Mouse (Mus musculus) heart, embryonic 14.5 days (tissue): ENCODE data around the gene Myo1a. TPM values are rescaled to one million over a fixed set of nuclear protein-coding genes. Genes with fewer than 3 reads are reported as not detected.
"Not testable (repeated sequence)": the region's sequence is repeated elsewhere in the genome, so short reads cannot be mapped to it uniquely, and the experiment has no call there.

Experiments used
- ATAC-seq: fragments of 200-750 bp; cut with Nextera tagmentation; 2 replicates; pipeline ENCODE4 v1.8.0; 2017; ENCODE audit warnings: low read depth, moderate TSS enrichment; ENCODE audit not compliant: insufficient number of reproducible peaks, insufficient read depth, low FRiP score
- H3K27ac ChIP-seq, 2 experiments: fragments of 200-500 bp in 1 of 2; fragments of 300-500 bp in 1 of 2; sonication (generic) in 1 of 2; replicated peaks in 1 of 2; 2 replicates each; pipeline ENCODE4 v1.5.1; 2012 to 2014; ENCODE audit warnings: low read depth in 2 of 2, low read length in 2 of 2, control low read depth in 1 of 2, mild to moderate bottlenecking in 1 of 2, mixed read lengths in 1 of 2; ENCODE audit not compliant: control insufficient read depth in 1 of 2, insufficient read depth in 1 of 2
- H3K27me3 ChIP-seq: fragments of 300-500 bp; sonication (generic); 2 replicates; pipeline ENCODE4 v1.6.1; 2014; ENCODE audit warnings: mild to moderate bottlenecking, low read length, control low read depth; ENCODE audit not compliant: control insufficient read depth, insufficient read depth
- H3K36me3 ChIP-seq: fragments of 300-500 bp; sonication (generic); 2 replicates; pipeline ENCODE4 v1.6.1; 2014; ENCODE audit warnings: mild to moderate bottlenecking, control low read depth, low read length, mixed read lengths; ENCODE audit not compliant: control insufficient read depth, insufficient read depth
- H3K4me1 ChIP-seq, 2 experiments: fragments of 200-500 bp in 1 of 2; fragments of 300-500 bp in 1 of 2; sonication (generic) in 1 of 2; 2 replicates each; pipeline ENCODE4 v1.6.1; 2012 to 2014; ENCODE audit warnings: low read length in 2 of 2, control low read depth in 1 of 2, mixed read lengths in 1 of 2; ENCODE audit not compliant: control insufficient read depth in 2 of 2, insufficient read depth in 2 of 2
- H3K4me2 ChIP-seq: fragments of 300-500 bp; sonication (generic); 2 replicates; pipeline ENCODE4 v1.6.1; 2014; ENCODE audit warnings: mild to moderate bottlenecking, low read length
- H3K4me3 ChIP-seq, 2 experiments: fragments of 200-500 bp in 1 of 2; fragments of 300-500 bp in 1 of 2; sonication (generic) in 1 of 2; 2 replicates each; pipeline ENCODE4 v1.5.1; 2012 to 2014; ENCODE audit warnings: low read length in 2 of 2, mild to moderate bottlenecking in 2 of 2, control low read depth in 1 of 2, low read depth in 1 of 2, moderate library complexity in 1 of 2; ENCODE audit not compliant: control insufficient read depth in 1 of 2, insufficient read depth in 1 of 2
- H3K9ac ChIP-seq: fragments of 300-500 bp; sonication (generic); 2 replicates; pipeline ENCODE4 v1.6.1; 2014; ENCODE audit warnings: mild to moderate bottlenecking, low read length
- H3K9me3 ChIP-seq: fragments of 300-500 bp; sonication (generic); 2 replicates; pipeline ENCODE4 v1.6.1; 2016; ENCODE audit warnings: low read length, control low read depth; ENCODE audit not compliant: control insufficient read depth
- WGBS: fragments of 180-500 bp; shearing (Covaris S2); extraction: QIAGEN DNeasy Blood & Tissue Kit; methylation state at CpG from one replicate; pipeline ENCODE4 v1.1.7; 2014; 5-methylcytosine and 5-hydroxymethylcytosine counted together
- polyA plus RNA-seq: library from polyadenylated mRNA; unstranded; fragments of >200 nt; fragmentation: Nextera tagmentation; extraction: Ambion mirVana; gene quantifications from 2 replicates; pipeline ENCODE4 v1.2.1, GENCODE M21; 2014

Myo1a gene
- 0.12 TPM in 1 of 2 replicates, not detected in the other for polyA plus RNA-seq

GRCm38 (mm10) chr10:127704766-127705220 is at the start of gene Myo1a:
Myo1a (plus strand) TSS chr10:127705170.
- Histone ChIP-seq H3K27ac (no peak within 1 kb of the TSS), H3K27me3 (no peaks in the 10 kb centered on the region; the same call in 1 of the 2 replicates), H3K9ac (no peak within 1 kb of the TSS), H3K9me3 (no peaks in the 10 kb centered on the region), H3K36me3 (peaks cover 1% of the 10 kb centered on the region; the same call in 1 of the 2 replicates), H3K4me1 (peaks cover 8 to 11% of the 10 kb centered on the region in 2 experiments), H3K4me2 (no peak within 1 kb of the TSS), H3K4me3 (no peak within 1 kb of the TSS)
- 54% methylated on average over 2 of the region's 2 CpGs for WGBS
- no peak for ATAC-seq

- H3K9ac ChIP-seq, H3K27me3 ChIP-seq, H3K27ac ChIP-seq, H3K9me3 ChIP-seq, ATAC-seq, H3K4me3 ChIP-seq, H3K4me2 ChIP-seq: not testable (repeated sequence)
- H3K4me1 ChIP-seq, result peaks cover 12 to 20% of the 10 kb centered on the region in 2 experiments
- H3K36me3 ChIP-seq, result peaks cover 82% of the 10 kb centered on the region
- 59% methylated on average over 6 of the region's 6 CpGs for WGBS
These were observed 47.4 kb upstream of the Myo1a start for GRCm38 (mm10) chr10:127657617-127658016.

DNA sequence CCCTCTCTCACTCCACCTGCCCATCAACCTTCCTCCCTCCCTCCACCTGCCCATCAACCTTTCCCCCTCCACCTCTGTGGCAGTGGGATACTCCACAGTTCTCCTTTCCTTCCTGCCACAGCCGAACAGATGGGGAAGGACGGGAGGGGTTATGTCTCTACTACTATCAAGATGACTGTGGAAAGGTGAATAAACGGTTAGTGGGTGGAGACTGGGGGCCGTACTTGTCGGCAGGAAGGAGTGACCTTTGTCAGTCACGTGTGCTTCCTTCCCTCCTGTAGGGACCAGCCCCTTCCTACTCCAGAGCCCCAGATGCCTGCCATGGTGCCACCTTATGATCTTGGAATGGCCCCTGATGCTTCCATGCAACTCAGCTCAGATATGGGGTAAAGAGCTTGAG is 46.9 kb upstream of the Myo1a start:
- Histone ChIP-seq H3K9ac (no peak overlapping the region), H3K27me3 (no peaks in the 10 kb centered on the region), H3K36me3 (peaks cover 82% of the 10 kb centered on the region), H3K9me3 (no peaks in the 10 kb centered on the region), H3K4me2 (no peak overlapping the region), H3K27ac (no peak overlapping the region), H3K4me3 (no peak overlapping the region), H3K4me1 (peaks cover 16 to 25% of the 10 kb centered on the region in 2 experiments)
- no peak for ATAC-seq
- 20% methylated on average over 6 of the region's 6 CpGs for WGBS

GRCm38 (mm10) chr10:127659551-127659950 is 45.4 kb upstream of the Myo1a start:
- ATAC-seq, result no peak
- H3K4me3 ChIP-seq, result no peak overlapping the region
- 73% methylated on average over 1 of the region's 1 CpGs for WGBS
- no peak overlapping the region for H3K27ac ChIP-seq
- H3K4me2 ChIP-seq, result no peak overlapping the region
- no peaks in the 10 kb centered on the region for H3K27me3 ChIP-seq
- peaks cover 27 to 39% of the 10 kb centered on the region in 2 experiments for H3K4me1 ChIP-seq
- peaks cover 82% of the 10 kb centered on the region for H3K36me3 ChIP-seq
- no peaks in the 10 kb centered on the region for H3K9me3 ChIP-seq
- no peak overlapping the region for H3K9ac ChIP-seq

GRCm38 (mm10) chr10:127661291-127661914 is 43.6 kb upstream of the Myo1a start:
- Histone ChIP-seq H3K27me3 (no peaks in the 10 kb centered on the region), H3K4me1 (peaks cover 27 to 50% of the 10 kb centered on the region in 2 experiments), H3K27ac (peak overlapping the region; percentile 74 to 90), H3K4me2 (peak overlapping the region; percentile 71), H3K9ac (peak overlapping the region; percentile 72), H3K36me3 (peaks cover 68% of the 10 kb centered on the region), H3K4me3 (peak overlapping the region; percentile 21 to 36), H3K9me3 (no peaks in the 10 kb centered on the region)
- no peak for ATAC-seq
- WGBS, result 20% methylated on average over 14 of the region's 14 CpGs

DNA sequence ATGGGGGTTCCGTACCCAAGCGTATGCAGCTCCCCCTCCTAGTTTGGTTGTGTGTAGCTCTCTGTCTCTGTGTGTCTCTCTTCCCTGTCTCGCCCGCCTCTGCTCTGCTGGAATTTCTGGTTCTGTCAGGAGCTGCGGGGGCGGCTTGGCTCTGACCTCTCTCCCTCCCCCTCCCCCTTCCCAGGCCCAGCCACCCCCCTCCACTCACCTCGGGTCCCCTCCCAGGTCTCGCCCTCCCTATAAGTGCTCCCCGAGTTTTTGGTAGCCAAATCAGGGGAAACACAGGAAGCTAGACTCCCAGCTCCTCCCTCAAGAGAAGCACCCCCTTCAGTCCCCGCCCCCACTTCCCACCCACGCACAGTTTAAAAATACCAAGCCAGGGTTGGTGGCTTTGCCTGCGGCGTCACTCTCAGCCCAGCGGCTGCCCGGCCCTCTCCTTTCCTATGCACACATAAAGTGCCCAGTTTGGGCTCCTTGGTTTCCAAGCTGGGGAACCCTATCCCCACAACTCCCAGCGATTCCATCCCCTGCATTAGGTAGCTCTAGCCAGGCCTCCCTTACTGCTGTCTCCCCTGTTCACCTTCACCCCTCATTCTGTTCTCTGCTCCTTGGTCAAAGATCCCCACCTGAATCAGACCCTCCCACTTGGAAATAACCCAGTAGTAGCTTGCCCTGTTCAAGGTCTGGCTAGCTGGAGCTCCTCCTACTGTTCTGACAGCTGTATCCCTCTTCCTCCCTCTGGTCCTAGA is 42.9 kb upstream of the Myo1a start:
- H3K4me3 ChIP-seq, result peak overlapping the region; percentile 21 to 36
- H3K27me3 ChIP-seq, result no peaks in the 10 kb centered on the region
- no peaks in the 10 kb centered on the region for H3K9me3 ChIP-seq
- H3K27ac ChIP-seq, result peak overlapping the region; percentile 80 to 90
- peaks cover 63% of the 10 kb centered on the region for H3K36me3 ChIP-seq
- H3K9ac ChIP-seq, result peak overlapping the region; percentile 72
- peaks cover 27 to 50% of the 10 kb centered on the region in 2 experiments for H3K4me1 ChIP-seq
- WGBS, result 1% methylated on average over 16 of the region's 16 CpGs
- ATAC-seq, result peak; percentile 22; the same call in 1 of the 2 replicates
- peak overlapping the region; percentile 71 for H3K4me2 ChIP-seq

DNA sequence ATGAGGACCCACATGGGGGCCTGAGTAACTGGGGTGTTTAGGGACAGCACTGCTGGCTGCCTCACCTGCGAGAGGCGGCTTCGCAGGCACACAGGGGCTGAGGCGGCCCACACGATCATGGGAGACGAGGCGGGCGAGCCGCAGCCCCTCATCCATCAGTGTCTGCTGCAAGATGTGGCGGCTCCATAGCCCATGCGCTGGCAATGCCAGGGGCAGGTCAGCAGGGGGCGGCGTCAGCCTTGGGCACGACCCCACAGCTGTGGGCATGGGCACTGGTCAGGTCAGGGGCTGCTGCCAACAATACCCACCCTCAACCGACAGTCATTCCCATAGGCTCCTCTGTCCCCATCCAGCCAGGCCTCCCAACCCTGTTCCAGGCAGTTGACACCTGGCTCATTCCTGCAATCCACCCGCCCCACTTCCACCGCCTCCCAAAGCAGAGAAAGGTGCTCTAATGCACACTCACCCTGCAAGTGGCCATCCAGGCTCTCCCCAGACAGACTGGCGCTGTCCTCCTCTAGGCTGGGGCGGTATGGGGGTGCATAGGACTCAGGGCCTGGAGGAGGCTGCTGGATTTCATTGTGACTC is 42.2 kb upstream of the Myo1a start:
- ATAC-seq, result no peak
- Histone ChIP-seq H3K36me3 (peaks cover 60% of the 10 kb centered on the region), H3K27ac (peak overlapping the region; percentile 80 to 90), H3K4me2 (peak overlapping the region; percentile 71), H3K4me3 (peak overlapping the region in 1 of 2 experiments; percentile 36; a peak in 1 of 4 replicates), H3K9me3 (no peaks in the 10 kb centered on the region), H3K4me1 (peaks cover 27 to 54% of the 10 kb centered on the region in 2 experiments), H3K9ac (peak overlapping the region; percentile 72), H3K27me3 (no peaks in the 10 kb centered on the region)
- 36% methylated on average over 19 of the region's 19 CpGs for WGBS
